Mouse (Mus musculus) brain, embryonic 18.5 days (tissue): ENCODE results near the gene Rpe.
"Not testable (repeated sequence)": the region's sequence is repeated elsewhere in the genome, so short reads cannot be mapped to it uniquely, and the experiment has no call there.

ENCODE experiments used
- DNase-seq: peaks from one replicate; pipeline ENCODE4 v3.0.0-alpha.2; 2012; ENCODE audit warnings: low read depth, low spot score

Rpe gene

DNA sequence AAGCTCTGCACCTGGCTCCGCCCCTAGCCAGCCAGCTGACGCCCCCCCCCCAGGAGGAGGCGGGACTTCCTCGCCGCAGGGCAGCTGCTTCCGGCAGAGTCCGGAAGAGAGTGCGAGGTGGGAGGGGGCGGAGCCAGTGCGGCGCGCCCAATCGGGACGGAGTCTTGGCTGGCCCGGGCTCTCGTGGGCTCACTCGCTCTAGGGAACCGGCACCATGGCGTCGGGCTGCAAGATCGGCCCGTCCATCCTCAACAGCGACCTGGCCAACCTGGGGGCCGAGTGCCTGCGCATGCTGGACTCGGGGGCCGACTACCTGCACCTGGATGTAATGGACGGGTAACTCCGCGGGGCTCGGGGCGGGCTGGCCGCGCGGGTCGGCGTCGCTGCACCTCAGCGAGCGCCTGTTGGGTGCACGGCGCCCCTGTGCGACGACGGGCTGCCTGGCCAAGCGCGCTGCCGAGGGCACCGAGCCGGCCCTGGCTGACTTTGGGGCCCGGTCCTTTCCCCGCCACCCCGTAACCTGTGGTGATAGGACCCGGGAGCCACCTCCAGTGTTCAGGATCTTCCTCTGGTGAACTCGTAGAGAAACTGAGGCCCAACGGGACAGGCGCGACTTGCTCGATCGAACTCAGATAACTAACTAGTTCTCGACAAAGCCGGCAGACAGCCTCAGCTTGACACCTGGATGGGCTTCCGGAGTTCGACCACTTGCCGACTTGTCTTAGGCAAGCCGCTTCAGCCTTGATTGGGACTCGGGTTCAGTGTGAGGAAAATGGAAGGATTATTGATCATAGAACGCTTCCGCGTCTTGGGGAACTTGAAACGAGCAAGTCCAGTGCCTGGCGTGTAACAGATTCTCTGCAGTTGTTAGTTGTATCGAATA is at the start of gene Rpe:
Gene Rpe (plus strand): TSS at position 139 of the 883 bp plus-strand sequence.
- peak; percentile 83 for DNase-seq

DNA sequence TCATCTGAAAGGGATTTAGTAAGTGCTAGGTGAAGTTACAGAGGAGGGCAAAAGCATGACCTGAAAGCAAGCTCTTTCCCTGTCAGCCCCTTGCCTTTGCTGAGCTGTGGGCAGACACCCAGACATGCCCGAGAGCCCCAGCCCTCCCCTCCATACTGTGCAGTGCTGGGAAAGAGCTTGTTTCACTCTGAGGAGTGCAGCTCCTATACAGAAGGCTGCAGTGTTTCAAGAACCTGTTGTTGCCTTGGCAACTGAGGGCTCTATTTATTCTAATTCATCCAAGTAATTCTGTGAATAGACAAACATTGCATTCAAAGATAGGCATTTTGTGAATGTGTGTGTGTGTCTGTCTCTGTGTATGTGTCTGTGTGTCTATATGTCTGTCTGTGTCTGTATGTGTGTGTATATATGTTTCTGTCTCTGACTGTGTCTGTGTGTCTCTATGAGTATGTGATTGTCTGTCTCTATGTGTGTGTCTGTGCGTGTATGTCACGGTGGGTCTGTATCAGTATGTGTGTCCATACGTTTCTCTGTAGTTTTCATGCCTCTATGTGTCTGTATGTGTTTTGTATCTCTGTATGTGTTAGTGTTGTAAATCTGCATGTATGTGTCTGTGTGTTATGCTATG is 45.4 kb upstream of the Rpe start:
- peak; percentile 20 for DNase-seq

DNA sequence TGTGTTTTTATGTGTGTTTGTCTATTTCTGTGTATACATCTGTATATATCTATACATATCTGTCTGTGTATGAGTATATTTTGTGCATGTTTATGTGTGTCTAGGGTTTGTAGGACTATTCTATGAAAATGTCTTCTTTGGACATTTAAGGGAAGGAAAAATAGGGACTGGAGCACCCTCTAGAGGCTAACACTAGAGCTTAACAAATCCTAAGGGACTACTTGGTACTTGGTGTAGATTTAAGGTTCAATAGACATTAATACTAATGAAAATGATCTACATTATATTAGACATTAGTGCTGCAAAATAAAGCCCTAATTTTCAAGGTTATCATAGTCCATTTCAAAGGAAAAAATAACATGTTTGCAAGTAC is 44.9 kb upstream of the Rpe start:
- DNase-seq = peak; percentile 55

DNA sequence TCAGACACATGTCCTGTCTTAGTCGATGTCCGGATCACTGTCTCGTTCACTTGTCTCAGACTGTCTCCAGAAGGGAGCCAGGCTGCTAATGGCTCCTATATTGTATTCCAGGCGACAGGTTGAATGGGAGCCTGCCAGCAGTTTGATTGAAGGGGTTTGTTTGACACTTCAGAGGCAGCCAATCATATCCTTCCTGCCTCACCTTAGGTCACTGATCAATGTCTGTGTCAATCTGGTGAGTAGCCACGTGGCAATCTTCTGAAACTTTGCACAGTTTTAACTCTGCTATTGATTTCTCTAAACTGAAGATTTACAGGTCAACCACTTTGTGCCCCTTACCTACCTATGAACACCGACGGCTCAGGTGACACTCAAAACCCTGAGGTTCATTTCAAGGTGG is 29.2 kb upstream of the Rpe start:
- DNase-seq = no peak

DNA sequence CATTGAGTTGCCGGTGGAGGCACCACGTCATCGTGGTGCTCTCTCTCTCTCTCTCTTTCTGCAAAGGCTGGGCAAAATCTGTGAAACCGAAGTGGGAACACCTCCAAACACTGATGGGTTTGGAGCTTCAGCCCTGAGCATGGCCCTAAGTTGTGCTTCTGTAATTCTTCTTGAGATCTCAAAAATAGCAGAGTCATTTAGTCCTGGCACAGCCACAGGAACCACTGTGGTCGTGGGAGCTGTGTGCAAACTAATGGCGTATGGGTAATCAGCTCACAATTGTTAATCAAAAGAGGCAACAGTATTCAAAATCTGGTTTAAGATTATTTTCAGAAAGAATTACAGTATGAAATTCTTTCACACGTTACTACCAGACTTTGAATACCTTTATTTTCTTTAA is 27.8 kb upstream of the Rpe start:
- no peak for DNase-seq

DNA sequence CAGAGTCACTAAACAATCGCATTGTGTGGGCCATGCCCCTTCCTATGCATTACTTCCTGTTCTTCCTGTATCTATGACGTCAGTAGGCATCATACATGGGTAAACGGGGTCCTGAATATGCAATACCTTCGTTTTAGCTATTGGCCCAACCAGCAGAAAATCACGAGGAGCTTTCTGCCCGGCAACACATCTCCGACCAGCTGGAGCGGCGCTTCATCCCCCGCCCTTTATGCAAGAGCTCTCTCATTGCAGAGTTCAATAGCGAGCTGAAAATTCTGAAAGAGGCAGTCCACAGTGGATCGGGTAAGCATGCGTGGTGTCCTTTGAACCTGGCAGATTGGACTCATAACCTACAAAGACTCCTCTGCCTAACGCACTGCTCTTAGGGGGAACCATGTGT is 22.7 kb upstream of the Rpe start:
- no peak for DNase-seq

DNA sequence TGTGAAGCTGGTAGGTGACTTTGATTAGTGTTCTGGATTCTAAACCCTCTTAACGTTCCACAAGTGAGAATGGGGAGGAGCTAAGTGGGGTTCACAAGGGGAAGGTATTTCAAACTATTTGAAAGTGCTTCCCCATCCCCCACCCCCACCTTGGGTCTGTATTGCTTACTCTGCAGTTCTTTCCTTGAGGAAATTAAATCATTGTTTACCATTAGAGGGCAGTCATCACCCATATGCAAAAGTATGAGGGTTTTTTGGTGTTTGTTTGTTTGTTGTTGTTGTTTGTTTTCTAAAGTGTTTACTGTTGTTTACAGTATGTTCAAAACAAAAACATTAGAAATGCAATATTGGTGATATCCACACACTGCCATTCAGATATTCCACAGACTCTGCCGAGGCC is 22.0 kb upstream of the Rpe start:
- no peak for DNase-seq

DNA sequence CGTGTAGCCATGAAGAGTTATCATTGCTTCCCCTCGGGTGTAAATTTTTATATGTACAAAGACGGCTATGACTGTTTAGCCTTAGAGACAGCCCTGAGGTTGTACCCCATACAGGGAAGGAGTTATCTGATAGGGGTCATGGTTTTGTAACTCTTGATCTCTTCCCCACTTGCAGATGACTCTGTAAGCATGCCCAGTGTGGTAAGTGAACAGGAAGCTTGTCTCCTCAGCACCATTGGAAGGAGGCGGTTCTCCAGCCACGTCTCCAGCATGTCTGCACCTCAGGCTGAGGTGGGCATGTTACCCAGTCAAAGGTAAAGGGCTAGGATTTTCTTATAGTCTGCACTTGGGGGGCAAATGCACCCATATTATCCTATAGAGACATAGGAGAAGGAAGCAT is 17.7 kb upstream of the Rpe start:
- no peak for DNase-seq

DNA sequence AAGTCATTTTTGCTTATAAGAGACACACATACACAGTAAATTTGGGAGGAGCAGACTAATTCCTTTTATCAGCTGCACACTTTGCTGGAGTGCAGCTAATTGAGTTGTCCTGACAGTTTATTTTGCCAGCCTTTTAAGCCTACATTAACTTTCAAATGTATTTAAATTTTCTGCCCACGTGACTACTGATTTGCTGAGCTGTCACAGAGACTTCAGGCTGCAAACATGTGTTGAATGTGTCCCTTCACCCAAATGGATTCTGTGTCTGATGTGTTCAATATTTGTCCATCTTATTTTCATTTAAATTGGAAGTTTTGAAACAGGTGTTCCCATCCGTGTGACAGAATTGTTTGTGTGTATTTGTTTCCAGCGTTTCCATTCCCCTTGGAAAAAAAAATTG is 8.9 kb upstream of the Rpe start:
- DNase-seq = no peak

DNA sequence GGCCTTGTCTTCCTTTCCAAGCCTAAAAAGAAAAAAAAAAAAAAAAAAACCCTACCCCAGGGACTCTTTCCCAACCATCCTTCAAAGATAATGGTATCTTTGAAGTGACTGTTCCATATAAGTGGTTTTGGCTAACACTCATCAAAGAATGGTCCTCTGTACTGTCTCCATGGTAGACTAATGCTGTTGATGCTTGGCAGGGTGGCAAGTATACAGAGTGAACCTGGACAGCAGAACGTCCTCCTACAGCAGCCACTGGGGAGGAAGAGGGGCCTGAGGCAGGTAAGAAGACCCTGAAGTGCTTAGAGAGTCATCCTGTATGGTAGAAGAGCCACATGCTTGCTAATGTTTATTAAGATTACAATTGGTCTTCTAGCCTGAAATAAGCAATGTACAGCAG is 8.3 kb upstream of the Rpe start:
- DNase-seq = no peak

DNA sequence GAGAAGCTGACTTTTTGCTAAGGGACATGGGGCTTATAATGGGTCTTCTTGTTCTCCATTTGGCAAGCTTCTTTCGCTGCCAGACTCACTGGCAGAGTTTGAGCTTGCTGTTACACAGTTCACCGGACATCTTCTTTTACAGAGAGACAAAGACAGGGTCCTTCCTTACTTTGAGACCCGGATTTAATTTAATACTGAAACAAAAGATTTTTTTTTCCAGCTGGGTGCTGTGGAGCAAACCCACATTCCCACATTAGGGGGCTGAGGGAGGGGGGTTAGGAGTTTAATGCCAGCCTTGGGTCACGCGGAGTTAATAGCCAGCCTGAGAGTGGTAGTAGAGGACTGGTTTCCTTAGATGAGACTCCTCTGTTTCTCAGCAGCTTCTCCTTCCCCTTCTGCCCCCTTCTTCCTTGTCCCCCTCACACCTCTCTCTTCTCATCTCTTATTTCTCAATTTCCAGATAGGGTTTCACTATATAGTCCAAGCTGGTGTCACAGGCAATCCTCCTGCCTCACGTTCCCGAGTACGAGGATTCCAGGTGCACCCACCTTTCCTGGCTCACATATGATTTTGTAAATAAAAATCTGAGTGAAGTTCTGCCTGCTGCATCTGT is 7.7 kb upstream of the Rpe start:
- no peak for DNase-seq

DNA sequence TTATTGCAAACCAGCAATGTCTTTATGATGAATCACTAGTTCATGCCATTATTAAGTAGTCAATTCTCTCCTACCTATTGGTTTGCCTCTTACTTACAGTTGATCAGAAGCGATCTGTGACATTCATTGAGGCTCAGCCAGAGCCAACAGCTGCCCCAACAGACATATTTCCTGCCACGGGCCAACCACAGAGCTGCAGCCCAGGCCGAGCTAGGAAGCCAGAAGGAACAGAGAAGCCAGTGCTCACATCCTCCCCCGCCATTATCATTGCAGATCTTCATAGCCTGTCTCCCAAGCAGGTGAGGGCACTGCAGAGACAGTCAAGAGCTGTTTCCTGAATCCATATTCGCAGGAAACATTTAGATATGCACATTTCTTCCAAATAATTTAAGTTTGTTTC is 6.4 kb upstream of the Rpe start:
- no peak for DNase-seq

DNA sequence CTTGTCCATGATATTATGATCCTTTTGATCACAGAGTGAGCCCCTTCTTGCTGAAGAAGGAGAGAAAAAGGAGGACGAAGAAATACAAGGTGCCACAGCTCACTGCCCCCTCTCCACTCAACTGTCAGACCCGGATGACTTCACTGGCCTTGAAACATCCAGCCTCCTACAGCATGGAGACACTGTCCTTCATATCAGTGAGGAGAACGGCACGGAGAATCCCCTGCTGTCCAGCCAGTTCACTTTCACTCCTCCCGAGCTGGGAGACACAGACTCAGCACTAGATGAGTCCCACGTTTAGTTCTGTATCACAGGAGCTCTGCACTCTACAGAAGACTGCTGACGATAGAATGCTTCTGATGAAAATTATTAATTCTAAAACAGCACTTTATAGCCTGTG is 5.3 kb upstream of the Rpe start:
- DNase-seq = no peak

DNA sequence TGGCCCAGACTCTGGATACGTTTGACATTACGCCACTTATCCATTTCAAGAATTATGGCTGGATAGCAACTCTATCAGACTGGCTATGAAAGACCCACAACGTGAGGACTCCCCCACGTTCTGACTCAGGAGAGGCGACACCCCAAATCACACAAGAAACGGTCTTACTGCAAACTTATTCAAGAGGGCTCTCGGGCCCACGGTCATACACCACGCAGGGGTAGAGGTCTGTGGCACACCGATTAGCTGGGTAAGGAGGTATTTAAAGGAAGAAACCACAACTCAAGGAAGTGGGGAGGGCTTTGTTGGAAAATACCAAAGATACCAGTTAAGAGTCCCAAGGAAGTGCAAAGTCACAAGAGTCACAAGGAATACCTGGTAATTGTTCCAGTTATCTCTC is 1.0 kb upstream of the Rpe start:
- not testable (repeated sequence) for DNase-seq

DNA sequence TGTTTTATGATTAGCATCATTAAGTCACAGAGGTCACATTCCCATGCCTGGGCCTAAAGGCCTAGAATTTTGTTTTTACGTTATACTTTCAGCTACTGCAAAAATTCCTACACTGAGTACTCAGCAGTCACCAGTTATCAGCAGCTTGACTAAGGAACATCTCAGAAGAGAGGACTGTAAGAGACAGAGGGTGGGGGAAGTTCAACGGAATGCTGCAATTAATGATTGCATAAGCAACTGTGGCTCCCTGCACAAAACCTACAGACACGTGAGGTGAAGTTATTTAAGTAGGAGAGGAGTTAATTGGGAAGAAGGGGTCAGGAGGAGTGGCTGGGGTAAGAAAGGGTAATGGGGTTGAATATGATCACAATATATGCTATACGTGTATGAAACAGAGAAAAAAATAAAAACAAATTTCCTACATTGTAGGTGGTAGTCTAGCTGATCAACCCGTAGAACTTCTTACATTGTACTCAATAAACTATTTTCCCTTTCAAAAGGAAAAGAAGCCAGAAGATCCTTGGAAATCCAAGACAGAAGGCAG is 410 bp upstream of the Rpe start:
- no peak for DNase-seq

DNA sequence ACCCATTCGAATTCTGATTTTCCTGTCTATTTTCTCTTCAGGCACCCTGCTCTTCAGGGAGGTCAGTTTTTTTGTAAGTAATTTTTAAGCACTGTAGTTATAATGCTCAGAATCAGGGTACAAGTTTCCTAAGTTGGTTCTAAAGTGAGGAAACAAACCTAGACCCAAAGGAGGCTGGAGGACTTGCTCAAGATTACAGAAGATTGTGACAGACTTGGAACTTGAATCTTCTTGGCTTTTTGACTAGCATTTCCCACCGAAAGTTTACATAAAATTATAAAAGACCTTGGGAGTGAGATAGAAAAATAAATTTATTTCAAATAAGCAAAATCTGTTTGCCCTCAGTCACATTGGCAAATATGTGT is 927 bp downstream of the Rpe start:
- no peak for DNase-seq

DNA sequence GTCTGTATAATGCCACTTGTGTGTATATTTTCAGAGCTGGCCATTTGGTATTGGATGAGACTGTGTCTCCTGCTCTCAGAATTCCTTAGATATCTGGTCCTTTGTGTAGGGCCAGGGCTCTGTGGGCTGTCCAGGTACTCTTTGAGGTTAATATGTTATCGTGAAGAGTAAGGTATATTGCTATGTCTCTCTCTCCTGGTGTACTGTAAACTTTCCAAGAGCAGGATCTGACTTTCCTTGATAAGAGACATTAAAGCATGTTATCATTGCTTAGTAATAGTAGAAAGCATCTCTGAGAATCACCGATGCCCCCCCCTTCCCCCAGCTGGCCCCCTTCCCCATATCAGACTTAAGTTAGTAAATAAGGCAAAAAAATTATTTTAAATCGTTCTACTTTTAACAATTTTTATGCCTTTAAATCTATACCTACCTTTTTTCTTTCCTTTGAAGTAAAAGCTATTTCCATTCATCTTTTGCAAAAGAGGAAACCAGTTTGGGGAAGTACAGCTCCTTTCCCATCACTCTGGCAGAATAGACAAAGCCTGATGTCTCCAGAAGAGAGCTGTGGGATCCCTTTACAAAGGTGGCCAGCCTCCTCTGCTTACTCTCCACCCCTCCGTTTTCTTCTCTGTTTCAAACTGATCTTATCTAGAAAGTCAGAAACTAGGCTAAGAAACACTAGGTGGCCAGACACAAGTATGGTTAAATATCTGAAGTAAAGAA is 2.2 kb downstream of the Rpe start:
- no peak for DNase-seq

DNA sequence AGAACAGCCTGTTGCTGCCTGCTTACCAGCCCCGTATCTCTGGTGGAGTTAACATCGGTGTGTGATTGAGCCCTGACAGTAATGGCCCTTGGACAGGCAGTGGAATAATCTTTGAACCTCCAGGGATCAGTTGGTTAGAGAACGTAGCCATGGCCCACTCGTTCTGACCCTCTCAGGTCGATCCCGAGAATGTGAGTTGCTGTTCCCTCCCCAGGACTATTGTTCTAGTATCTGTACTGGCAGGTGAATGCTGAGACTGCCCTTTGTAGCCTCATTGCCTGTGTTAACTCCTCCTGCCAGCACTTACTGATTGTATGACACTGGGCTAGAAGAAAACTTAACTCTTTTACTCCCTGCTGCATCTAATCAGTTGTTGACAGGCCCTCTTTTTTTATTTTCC is 3.9 kb downstream of the Rpe start:
- DNase-seq = no peak

DNA sequence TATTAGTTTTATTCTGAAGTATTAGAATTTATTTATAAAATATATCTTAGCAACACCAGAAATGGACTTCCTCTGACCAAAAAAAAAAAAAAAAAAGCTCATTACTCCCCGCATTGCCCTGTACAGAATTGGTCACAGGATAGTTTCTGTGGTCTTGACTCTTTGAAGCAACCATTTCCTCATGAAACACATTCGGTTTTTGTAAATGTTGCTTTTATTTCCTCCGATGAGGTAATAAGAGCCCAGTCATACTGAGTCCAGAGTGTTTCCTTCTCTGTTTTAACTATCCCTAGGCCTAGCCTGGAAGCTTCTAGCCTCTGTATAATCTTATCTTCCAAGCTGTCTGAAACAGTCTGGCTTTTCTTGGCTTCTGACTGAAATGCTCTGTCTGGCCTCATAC is 12.2 kb downstream of the Rpe start:
- no peak for DNase-seq

DNA sequence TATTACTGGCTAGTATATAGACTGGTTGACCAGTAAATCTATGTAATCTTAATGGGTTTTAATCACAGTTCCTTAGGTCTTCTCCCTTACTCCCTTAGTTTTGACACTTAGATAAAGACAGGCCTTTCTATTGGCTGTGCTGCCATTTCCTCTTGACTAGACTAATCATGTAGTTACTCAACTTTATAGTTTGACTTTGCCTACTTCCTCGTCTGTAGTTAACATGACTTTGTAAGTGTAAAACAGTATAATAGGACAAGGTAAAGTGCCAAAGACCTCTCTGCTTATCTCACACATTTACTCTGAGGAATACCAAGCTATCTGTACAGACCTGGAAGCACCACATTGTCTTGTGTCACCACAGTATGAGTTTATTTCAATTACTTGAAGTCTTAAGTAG is 29.9 kb downstream of the Rpe start:
- DNase-seq = no peak

DNA sequence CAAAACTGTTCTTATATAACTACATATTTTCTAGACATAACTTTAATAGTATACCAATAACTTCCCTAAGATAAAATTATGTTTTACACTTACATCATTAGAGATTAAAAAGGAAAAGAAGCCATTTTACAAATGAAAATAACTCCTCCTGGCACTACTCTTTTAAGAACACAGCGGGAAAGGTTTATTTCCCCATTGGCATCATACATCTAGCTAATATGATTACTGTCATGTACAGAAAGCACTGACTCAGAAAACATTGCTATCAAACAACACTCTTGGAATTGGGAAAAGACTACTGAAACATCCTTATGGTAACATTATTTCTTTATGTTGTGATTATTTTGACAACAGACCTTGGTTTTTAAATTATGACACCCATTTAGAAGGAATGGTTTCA is 68.1 kb downstream of the Rpe start:
- no peak for DNase-seq
